Mouse (Mus musculus) neural tube, embryonic 11.5 days (tissue): Measurements from ENCODE around the gene Nacc2. TPM values are rescaled to one million over a fixed set of nuclear protein-coding genes. Genes with fewer than 3 reads are reported as not detected.
A peak's percentile ranks its signal among the peaks of the same experiment; 100 is the strongest.

Experiments
- ATAC-seq: fragments of 200-750 bp; cut with Nextera tagmentation; 2 replicates; pipeline ENCODE4 v1.8.0; 2017; ENCODE audit warnings: moderate number of reproducible peaks, mild to moderate bottlenecking, moderate TSS enrichment, moderate library complexity; ENCODE audit not compliant: insufficient read depth, low FRiP score, low TSS enrichment
- DNase-seq: peaks from one replicate; pipeline ENCODE4 v3.0.0-alpha.2; 2015; ENCODE audit warnings: low spot score
- H3K27ac ChIP-seq: fragments of 300-500 bp; sonication (generic); 2 replicates; pipeline ENCODE4 v1.5.1; 2014; ENCODE audit warnings: low read depth, mild to moderate bottlenecking, low read length
- H3K27me3 ChIP-seq: fragments of 300-500 bp; sonication (generic); 2 replicates; pipeline ENCODE4 v1.6.1; 2014; ENCODE audit warnings: mild to moderate bottlenecking, low read length, mixed read lengths; ENCODE audit not compliant: control insufficient read depth, insufficient read depth
- H3K36me3 ChIP-seq: fragments of 300-500 bp; sonication (generic); 2 replicates; pipeline ENCODE4 v1.6.1; 2014; ENCODE audit warnings: mild to moderate bottlenecking, low read length, moderate library complexity, mixed read lengths; ENCODE audit not compliant: control insufficient read depth, insufficient read depth
- H3K4me1 ChIP-seq: fragments of 300-500 bp; sonication (generic); 2 replicates; pipeline ENCODE4 v1.6.1; 2014; ENCODE audit warnings: low read length, mixed read lengths; ENCODE audit not compliant: control insufficient read depth, insufficient read depth
- H3K4me2 ChIP-seq: fragments of 300-500 bp; sonication (generic); 2 replicates; pipeline ENCODE4 v1.6.1; 2014; ENCODE audit warnings: low read depth, mild to moderate bottlenecking, moderate library complexity
- H3K4me3 ChIP-seq: fragments of 300-500 bp; sonication (generic); 2 replicates; pipeline ENCODE4 v1.5.1; 2014; ENCODE audit warnings: low read depth, low read length
- H3K9ac ChIP-seq: fragments of 300-500 bp; sonication (generic); 2 replicates; pipeline ENCODE4 v1.6.1; 2014; ENCODE audit warnings: mild to moderate bottlenecking, low read length
- H3K9me3 ChIP-seq: fragments of 300-500 bp; sonication (generic); 2 replicates; pipeline ENCODE4 v1.6.1; 2016; ENCODE audit warnings: low read length; ENCODE audit not compliant: control insufficient read depth
- WGBS: fragments of 180-500 bp; shearing (Covaris S2); extraction: QIAGEN DNeasy Blood & Tissue Kit; methylation state at CpG from one replicate; pipeline ENCODE4 v1.1.7; 2014; 5-methylcytosine and 5-hydroxymethylcytosine counted together
- polyA plus RNA-seq: library from polyadenylated mRNA; unstranded; fragments of >200 nt; fragmentation: Nextera tagmentation; extraction: Ambion mirVana; gene quantifications from 2 replicates; pipeline ENCODE4 v1.2.1, GENCODE M21; 2014

Gene Nacc2
- polyA plus RNA-seq, 1 experiment from 2014 or later, result 9.8 TPM

GRCm38 (mm10) chr2:26154586-26154985 lies 31.6 kb upstream of the Nacc2 start:
- H3K4me3 ChIP-seq, result no peak overlapping the region
- no peak overlapping the region for H3K9ac ChIP-seq
- no peaks in the 10 kb centered on the region for H3K36me3 ChIP-seq
- H3K4me1 ChIP-seq, result peaks cover 7% of the 10 kb centered on the region; the same call in 1 of the 2 replicates
- WGBS, result 78% methylated on average over 5 of the region's 5 CpGs
- H3K27ac ChIP-seq, result no peak overlapping the region
- H3K27me3 ChIP-seq, result no peaks in the 10 kb centered on the region
- DNase-seq (no peak), ATAC-seq (no peak)
- H3K4me2 ChIP-seq, result no peak overlapping the region
- no peaks in the 10 kb centered on the region for H3K9me3 ChIP-seq

DNA sequence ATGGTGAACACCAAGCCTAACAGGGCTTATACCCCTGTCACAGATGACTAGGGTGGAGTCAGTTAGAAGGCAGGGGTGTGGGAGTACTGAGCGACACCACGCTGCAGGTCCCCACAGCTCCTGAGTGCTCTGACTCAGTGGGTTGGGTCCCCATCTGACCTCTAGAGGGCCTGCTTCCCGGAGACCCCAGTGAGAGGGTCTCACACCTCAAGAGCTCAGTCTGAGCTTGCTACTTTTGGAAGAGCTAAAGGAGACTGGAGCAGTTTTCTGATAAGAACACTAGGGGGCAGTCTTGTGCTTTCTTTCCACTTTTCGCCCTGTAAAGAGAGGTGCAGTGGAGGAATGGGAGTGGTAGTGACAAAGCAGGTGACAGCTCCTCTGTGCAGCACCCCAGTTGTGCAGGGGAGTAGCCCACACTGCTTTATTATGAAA lies 30.9 kb upstream of the Nacc2 start:
- no peaks in the 10 kb centered on the region for H3K27me3 ChIP-seq
- ATAC-seq, result 0 out of 2 replicates have a peak, but pooled peaks have one; percentile 46
- H3K4me2 ChIP-seq, result no peak overlapping the region
- no peak overlapping the region for H3K9ac ChIP-seq
- no peak overlapping the region for H3K27ac ChIP-seq
- no peaks in the 10 kb centered on the region for H3K36me3 ChIP-seq
- H3K4me3 ChIP-seq, result no peak overlapping the region
- no peaks in the 10 kb centered on the region for H3K9me3 ChIP-seq
- peak; percentile 59 for DNase-seq
- WGBS, result 14% methylated on average over 4 of the region's 4 CpGs
- H3K4me1 ChIP-seq, result peaks cover 7% of the 10 kb centered on the region; the same call in 1 of the 2 replicates

- ATAC-seq (no peak), DNase-seq (peak; percentile 64)
- WGBS, result 38% methylated on average over 4 of the region's 4 CpGs
Measured at GRCm38 (mm10) chr2:26153295-26153694, 30.3 kb upstream of the Nacc2 start.

GRCm38 (mm10) chr2:26147706-26148370 lies 24.8 kb upstream of the Nacc2 start:
- H3K4me3 ChIP-seq, result no peak overlapping the region

More at GRCm38 (mm10) chr2:26153295-26153694, 30.3 kb upstream of the Nacc2 start:
- no peak overlapping the region for H3K4me3 ChIP-seq
- H3K9me3 ChIP-seq, result no peaks in the 10 kb centered on the region
- no peaks in the 10 kb centered on the region for H3K36me3 ChIP-seq
- no peak overlapping the region for H3K9ac ChIP-seq
- H3K27me3 ChIP-seq, result no peaks in the 10 kb centered on the region
- H3K4me2 ChIP-seq, result no peak overlapping the region
- no peak overlapping the region for H3K27ac ChIP-seq
- H3K4me1 ChIP-seq, result peaks cover 9% of the 10 kb centered on the region; the same call in 1 of the 2 replicates

DNA sequence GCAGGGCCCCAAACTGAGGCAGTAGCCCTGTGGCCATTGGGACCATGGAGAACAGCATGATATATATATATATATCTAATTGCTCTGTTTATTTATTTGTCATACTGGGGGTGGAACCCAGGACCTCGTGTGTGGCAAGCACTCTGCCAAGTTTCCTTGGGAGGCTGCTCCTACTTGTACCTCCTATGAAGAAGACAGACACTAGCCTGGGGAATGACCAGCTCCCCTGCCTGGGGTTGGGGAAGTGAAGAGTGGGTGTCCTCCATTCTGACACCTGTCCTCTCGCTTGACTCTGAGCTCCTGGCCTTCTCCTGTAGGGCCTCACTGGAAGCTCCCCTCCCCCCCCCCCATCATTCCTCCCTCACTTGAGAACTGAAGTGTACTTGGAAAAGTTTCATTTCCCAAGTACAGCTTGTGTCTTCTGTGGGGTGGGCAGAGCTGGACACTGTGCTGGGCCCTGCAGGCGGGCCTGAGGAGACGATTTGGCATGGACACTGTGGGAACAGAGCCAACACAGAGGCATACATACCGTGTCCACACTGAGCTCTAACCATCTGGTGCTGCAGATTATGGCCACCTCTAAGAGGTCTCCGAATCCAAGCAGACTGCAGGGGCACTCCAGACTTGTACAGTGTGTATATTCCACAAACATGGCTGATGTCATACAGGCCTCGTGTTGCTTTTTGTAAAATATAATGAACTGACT lies 23.5 kb upstream of the Nacc2 start:
- DNase-seq, result no peak

More at GRCm38 (mm10) chr2:26147706-26148370, 24.8 kb upstream of the Nacc2 start:
- Histone ChIP-seq H3K9ac (no peak overlapping the region), H3K9me3 (no peaks in the 10 kb centered on the region), H3K4me2 (no peak overlapping the region), H3K27me3 (no peaks in the 10 kb centered on the region), H3K4me1 (peaks cover 10% of the 10 kb centered on the region; the same call in 1 of the 2 replicates), H3K27ac (no peak overlapping the region), H3K36me3 (no peaks in the 10 kb centered on the region)
- ATAC-seq (no peak), DNase-seq (no peak)
- 43% methylated on average over 7 of the region's 7 CpGs for WGBS

GRCm38 (mm10) chr2:26145113-26145512 lies 22.1 kb upstream of the Nacc2 start:
- Histone ChIP-seq H3K27ac (no peak overlapping the region), H3K4me2 (no peak overlapping the region), H3K9ac (no peak overlapping the region), H3K27me3 (no peaks in the 10 kb centered on the region), H3K4me3 (no peak overlapping the region), H3K4me1 (peaks cover 13% of the 10 kb centered on the region), H3K9me3 (no peaks in the 10 kb centered on the region), H3K36me3 (no peaks in the 10 kb centered on the region)
- ATAC-seq, result no peak
- WGBS, result 77% methylated on average over 4 of the region's 4 CpGs
- DNase-seq, result no peak

More for the DNA sequence above, 23.5 kb upstream of the Nacc2 start:
- Histone ChIP-seq H3K4me1 (peaks cover 10% of the 10 kb centered on the region; the same call in 1 of the 2 replicates), H3K9ac (no peak overlapping the region), H3K27me3 (no peaks in the 10 kb centered on the region), H3K36me3 (no peaks in the 10 kb centered on the region), H3K4me3 (no peak overlapping the region), H3K4me2 (no peak overlapping the region), H3K9me3 (no peaks in the 10 kb centered on the region), H3K27ac (no peak overlapping the region)
- 62% methylated on average over 7 of the region's 7 CpGs for WGBS
- ATAC-seq, result no peak

GRCm38 (mm10) chr2:26144331-26144730 lies 21.3 kb upstream of the Nacc2 start:
- Histone ChIP-seq H3K27me3 (no peaks in the 10 kb centered on the region), H3K4me1 (peaks cover 13% of the 10 kb centered on the region), H3K27ac (no peak overlapping the region), H3K4me2 (no peak overlapping the region), H3K4me3 (no peak overlapping the region), H3K9ac (no peak overlapping the region; the same call in 1 of the 2 replicates), H3K36me3 (no peaks in the 10 kb centered on the region), H3K9me3 (no peaks in the 10 kb centered on the region)
- WGBS, result 58% methylated on average over 4 of the region's 4 CpGs
- no peak for DNase-seq
- ATAC-seq, result no peak

GRCm38 (mm10) chr2:26143556-26143955 lies 20.5 kb upstream of the Nacc2 start:
- H3K27me3 ChIP-seq, result no peaks in the 10 kb centered on the region
- H3K4me1 ChIP-seq, result peaks cover 20% of the 10 kb centered on the region
- H3K4me3 ChIP-seq, result no peak overlapping the region
- ATAC-seq (no peak), DNase-seq (no peak)
- 73% methylated on average over 2 of the region's 2 CpGs for WGBS
- no peak overlapping the region for H3K9ac ChIP-seq
- H3K4me2 ChIP-seq, result no peak overlapping the region
- H3K36me3 ChIP-seq, result no peaks in the 10 kb centered on the region
- H3K9me3 ChIP-seq, result no peaks in the 10 kb centered on the region
- no peak overlapping the region for H3K27ac ChIP-seq
